Mouse (Mus musculus): ENCODE results near the gene Cnot6. TPM values are rescaled to one million over a fixed set of nuclear protein-coding genes. Genes with fewer than 3 reads are reported as not detected.

The Cnot6 gene
- total and polyA plus RNA-seq, 3 experiments, result 38.9 to 58.3 (median 49.3) TPM

GRCm38 (mm10) chr11:49697779-49698178 lies 14.7 kb downstream of the Cnot6 start:
- Histone ChIP-seq H3K36me3 (ENCODE audit: control insufficient read depth in 1 of 2, insufficient read depth in 2 of 2, low read length in 2 of 2) (peaks cover 16 to 81% of the 10 kb centered on the region in 2 experiments), H3K9me3 (replicated peaks; ENCODE audit: insufficient read depth, low read length) (no peaks in the 10 kb centered on the region), H3K4me1 (ENCODE audit: control insufficient read depth in 1 of 2, insufficient read depth in 2 of 2, low read length in 2 of 2) (no peaks in the 10 kb centered on the region), H3K27me3 (ENCODE audit: control insufficient read depth in 1 of 2, insufficient read depth in 2 of 2, low read length in 2 of 2) (no peaks in the 10 kb centered on the region), H3K27ac (ENCODE audit: control insufficient read depth, low read depth, low read length) (no peak overlapping the region), H3K4me3 (ENCODE audit: control insufficient read depth in 1 of 2, insufficient read depth in 1 of 2, low read depth in 2 of 2, low read length in 2 of 2) (no peak overlapping the region), H3K9ac (ENCODE audit: control insufficient read depth, low read depth, low read length, poor library complexity, severe bottlenecking) (no peak overlapping the region), H3K79me2 (ENCODE audit: control insufficient read depth, insufficient read depth, low read length, poor library complexity) (peaks cover 31% of the 10 kb centered on the region)
- TF ChIP-seq MYC (IDR thresholded peaks at IDR 0.05; ENCODE audit: low read depth, low read length) (no peak), ZNF384 (IDR thresholded peaks at IDR 0.05; ENCODE audit: low read depth, low read length) (no peak), TCF12 (IDR thresholded peaks at IDR 0.05; ENCODE audit: low read depth, low read length) (no peak), TBP (IDR thresholded peaks at IDR 0.05; ENCODE audit: low read depth, low read length) (no peak), UBTF (IDR thresholded peaks at IDR 0.05; ENCODE audit: borderline replicate concordance, insufficient read depth, low read depth, low read length) (no peak), BHLHE40 (IDR thresholded peaks at IDR 0.05; ENCODE audit: borderline replicate concordance, low read depth, low read length) (no peak), MAX (IDR thresholded peaks at IDR 0.05; ENCODE audit: low read length) (no peak)
- DNase-seq (ENCODE audit: low read depth, low spot score), result no peak

GRCm38 (mm10) chr11:49696472-49696871 lies 16.1 kb downstream of the Cnot6 start:
- Histone ChIP-seq H3K4me1 (ENCODE audit: control insufficient read depth in 1 of 2, insufficient read depth in 2 of 2, low read length in 2 of 2) (no peaks in the 10 kb centered on the region), H3K79me2 (ENCODE audit: control insufficient read depth, insufficient read depth, low read length, poor library complexity) (peaks cover 33% of the 10 kb centered on the region), H3K4me3 (ENCODE audit: control insufficient read depth in 1 of 2, insufficient read depth in 1 of 2, low read depth in 2 of 2, low read length in 2 of 2) (no peak overlapping the region), H3K9me3 (replicated peaks; ENCODE audit: insufficient read depth, low read length) (no peaks in the 10 kb centered on the region), H3K27ac (ENCODE audit: control insufficient read depth, low read depth, low read length) (no peak overlapping the region), H3K27me3 (ENCODE audit: control insufficient read depth in 1 of 2, insufficient read depth in 2 of 2, low read length in 2 of 2) (no peaks in the 10 kb centered on the region), H3K9ac (ENCODE audit: control insufficient read depth, low read depth, low read length, poor library complexity, severe bottlenecking) (no peak overlapping the region), H3K36me3 (ENCODE audit: control insufficient read depth in 1 of 2, insufficient read depth in 2 of 2, low read length in 2 of 2) (peaks cover 18 to 80% of the 10 kb centered on the region in 2 experiments)
- no peak for DNase-seq (ENCODE audit: low read depth, low spot score)
- TF ChIP-seq ELF1 (IDR thresholded peaks at IDR 0.05; ENCODE audit: low read depth, low read length), result no peak
- TF ChIP-seq MAFK (IDR thresholded peaks at IDR 0.05; ENCODE audit: borderline replicate concordance, low read depth, low read length), result no peak
- no peak for TF ChIP-seq POLR2AphosphoS2 (IDR thresholded peaks at IDR 0.05; ENCODE audit: low read length)
- no peak for TF ChIP-seq MYC (IDR thresholded peaks at IDR 0.05; ENCODE audit: low read depth, low read length)
- no peak for TF ChIP-seq JUND (IDR thresholded peaks at IDR 0.05; ENCODE audit: low read depth, low read length)
- TF ChIP-seq TCF12 (IDR thresholded peaks at IDR 0.05; ENCODE audit: low read depth, low read length), result no peak
- TF ChIP-seq NELFE (IDR thresholded peaks at IDR 0.05; ENCODE audit: low read depth, low read length), result no peak
- TF ChIP-seq RAD21 (IDR thresholded peaks at IDR 0.05; ENCODE audit: low read depth, low read length), result no peak

- Histone ChIP-seq H3K27ac (ENCODE audit: control insufficient read depth, low read depth, low read length) (no peak overlapping the region), H3K79me2 (ENCODE audit: control insufficient read depth, insufficient read depth, low read length, poor library complexity) (peaks cover 36% of the 10 kb centered on the region), H3K4me3 (ENCODE audit: control insufficient read depth in 1 of 2, insufficient read depth in 1 of 2, low read depth in 2 of 2, low read length in 2 of 2) (no peak overlapping the region), H3K9me3 (replicated peaks; ENCODE audit: insufficient read depth, low read length) (no peaks in the 10 kb centered on the region), H3K27me3 (ENCODE audit: control insufficient read depth in 1 of 2, insufficient read depth in 2 of 2, low read length in 2 of 2) (no peaks in the 10 kb centered on the region), H3K9ac (ENCODE audit: control insufficient read depth, low read depth, low read length, poor library complexity, severe bottlenecking) (no peak overlapping the region), H3K36me3 (ENCODE audit: control insufficient read depth in 1 of 2, insufficient read depth in 2 of 2, low read length in 2 of 2) (peaks cover 18 to 79% of the 10 kb centered on the region in 2 experiments), H3K4me1 (ENCODE audit: control insufficient read depth in 1 of 2, insufficient read depth in 2 of 2, low read length in 2 of 2) (no peaks in the 10 kb centered on the region)
- TF ChIP-seq CTCF (IDR thresholded peaks at IDR 0.05 in 2 of 3, conservative IDR thresholded peaks at IDR 0.05 in 1 of 3; ENCODE audit: control insufficient read depth in 1 of 3, insufficient read depth in 1 of 3, low read depth in 2 of 3, low read length in 3 of 3, poor library complexity in 1 of 3, severe bottlenecking in 1 of 3), result no peak
- TF ChIP-seq SMC3 (IDR thresholded peaks at IDR 0.05; ENCODE audit: low read depth, low read length), result no peak
- no peak for TF ChIP-seq UBTF (IDR thresholded peaks at IDR 0.05; ENCODE audit: borderline replicate concordance, insufficient read depth, low read depth, low read length)
- TF ChIP-seq RCOR1 (IDR thresholded peaks at IDR 0.05; ENCODE audit: low read depth, low read length), result no peak
- TF ChIP-seq HCFC1 (IDR thresholded peaks at IDR 0.05; ENCODE audit: low read depth, low read length), result no peak
- no peak for TF ChIP-seq MXI1 (IDR thresholded peaks at IDR 0.05; ENCODE audit: low read depth, low read length)
- TF ChIP-seq MAZ (IDR thresholded peaks at IDR 0.05; ENCODE audit: low read depth, low read length), result no peak
- no peak for TF ChIP-seq ZMIZ1 (IDR thresholded peaks at IDR 0.05; ENCODE audit: low read depth, low read length)
- no peak for DNase-seq (ENCODE audit: low read depth, low spot score)
Observed at GRCm38 (mm10) chr11:49695695-49696094, 16.8 kb downstream of the Cnot6 start.
